Mouse (Mus musculus) heart, postnatal 0 days (tissue): ENCODE data around the gene Ypel5.

Experiments used
- CTCF ChIP-seq: IDR thresholded peaks from 2 replicates; pipeline ENCODE4 v1.5.1; 2016; ENCODE audit warnings: antibody characterized with exemption, control low read depth, low read depth
- EP300 ChIP-seq: IDR thresholded peaks from 2 replicates; pipeline ENCODE4 v1.6.1; 2016; ENCODE audit warnings: antibody characterized with exemption, low read depth

- peak; percentile 82 for TF ChIP-seq CTCF
- no peak for TF ChIP-seq EP300
Measured at GRCm38 (mm10) chr17:72889556-72890397, 53.5 kb downstream of the Ypel5 start.
